Mouse (Mus musculus): ENCODE results near the gene Parl. TPM values are rescaled to one million over a fixed set of nuclear protein-coding genes. Genes with fewer than 3 reads are reported as not detected.

Gene Parl
- 103 and 105 TPM in 2 replicates for polyA plus RNA-seq (2014; fragmentation: Nextera tagmentation; extraction: Ambion mirVana)

- Histone ChIP-seq H3K27me3 (ENCODE audit: control insufficient read depth, insufficient read depth, low read length) (no peaks in the 10 kb centered on the region), H3K9ac (ENCODE audit: low read depth, low read length) (peak within 1 kb of the TSS; percentile 87), H3K27ac (ENCODE audit: low read depth, low read length) (0 out of 2 replicates have a peak within 1 kb of the TSS, but pooled peaks have one; percentile 30), H3K4me2 (replicated peaks; ENCODE audit: low read depth, low read length) (peak within 1 kb of the TSS; percentile 77), H3K9me3 (ENCODE audit: control insufficient read depth, low read length) (no peaks in the 10 kb centered on the region), H3K4me1 (replicated peaks; ENCODE audit: control insufficient read depth, insufficient read depth, low read length) (no peaks in the 10 kb centered on the region), H3K4me3 (ENCODE audit: low read depth, low read length) (peak within 1 kb of the TSS; percentile 67), H3K36me3 (ENCODE audit: control insufficient read depth, insufficient read depth, low read length) (no peaks in the 10 kb centered on the region)
- DNase-seq (ENCODE audit: low spot score) = peak; percentile 93
- peak; percentile 94 for ATAC-seq (ENCODE audit: low FRiP score)
- under 1% methylated on average over 52 of the region's 52 CpGs for WGBS
Measured at GRCm38 (mm10) chr16:20301770-20302649, at the start of gene Parl. TSS of gene Parl (minus strand) at chr16:20302387.

- DNase-seq (ENCODE audit: low spot score) = no peak
- ATAC-seq (ENCODE audit: low FRiP score) = no peak
- Histone ChIP-seq H3K4me1 (replicated peaks; ENCODE audit: control insufficient read depth, insufficient read depth, low read length) (no peaks in the 10 kb centered on the region), H3K9me3 (ENCODE audit: control insufficient read depth, low read length) (no peaks in the 10 kb centered on the region), H3K4me2 (replicated peaks; ENCODE audit: low read depth, low read length) (no peak overlapping the region), H3K9ac (ENCODE audit: low read depth, low read length) (no peak overlapping the region), H3K27me3 (ENCODE audit: control insufficient read depth, insufficient read depth, low read length) (no peaks in the 10 kb centered on the region), H3K36me3 (ENCODE audit: control insufficient read depth, insufficient read depth, low read length) (peaks cover 5% of the 10 kb centered on the region; the same call in 1 of the 2 replicates), H3K4me3 (ENCODE audit: low read depth, low read length) (no peak overlapping the region), H3K27ac (ENCODE audit: low read depth, low read length) (no peak overlapping the region)
- WGBS = 83% methylated on average over 1 of the region's 1 CpGs
Measured at GRCm38 (mm10) chr16:20345464-20345863, 43.3 kb upstream of the Parl start.

- Histone ChIP-seq H3K4me1 (replicated peaks; ENCODE audit: control insufficient read depth, insufficient read depth, low read length) (no peaks in the 10 kb centered on the region), H3K36me3 (ENCODE audit: control insufficient read depth, insufficient read depth, low read length) (peaks cover 2% of the 10 kb centered on the region; the same call in 1 of the 2 replicates), H3K4me3 (ENCODE audit: low read depth, low read length) (no peak overlapping the region), H3K9ac (ENCODE audit: low read depth, low read length) (no peak overlapping the region), H3K27me3 (ENCODE audit: control insufficient read depth, insufficient read depth, low read length) (no peaks in the 10 kb centered on the region), H3K27ac (ENCODE audit: low read depth, low read length) (no peak overlapping the region), H3K9me3 (ENCODE audit: control insufficient read depth, low read length) (no peaks in the 10 kb centered on the region), H3K4me2 (replicated peaks; ENCODE audit: low read depth, low read length) (no peak overlapping the region)
- DNase-seq (ENCODE audit: low spot score) = no peak
- no peak for ATAC-seq (ENCODE audit: low FRiP score)
- 95% methylated on average over 3 of the region's 3 CpGs for WGBS
Measured at GRCm38 (mm10) chr16:20338616-20339015, 36.4 kb upstream of the Parl start.

GRCm38 (mm10) chr16:20334918-20335317 is 32.7 kb upstream of the Parl start:
- Histone ChIP-seq H3K4me1 (replicated peaks; ENCODE audit: control insufficient read depth, insufficient read depth, low read length) (no peaks in the 10 kb centered on the region), H3K36me3 (ENCODE audit: control insufficient read depth, insufficient read depth, low read length) (peaks cover 7% of the 10 kb centered on the region; the same call in 1 of the 2 replicates), H3K9me3 (ENCODE audit: control insufficient read depth, low read length) (no peaks in the 10 kb centered on the region), H3K27me3 (ENCODE audit: control insufficient read depth, insufficient read depth, low read length) (no peaks in the 10 kb centered on the region), H3K4me2 (replicated peaks; ENCODE audit: low read depth, low read length) (no peak overlapping the region), H3K9ac (ENCODE audit: low read depth, low read length) (no peak overlapping the region), H3K4me3 (ENCODE audit: low read depth, low read length) (no peak overlapping the region), H3K27ac (ENCODE audit: low read depth, low read length) (no peak overlapping the region)
- ATAC-seq (ENCODE audit: low FRiP score) (no peak), DNase-seq (ENCODE audit: low spot score) (no peak)
- 97% methylated on average over 8 of the region's 8 CpGs for WGBS

- Histone ChIP-seq H3K4me1 (replicated peaks; ENCODE audit: control insufficient read depth, insufficient read depth, low read length) (no peaks in the 10 kb centered on the region), H3K9ac (ENCODE audit: low read depth, low read length) (no peak overlapping the region), H3K4me2 (replicated peaks; ENCODE audit: low read depth, low read length) (no peak overlapping the region), H3K36me3 (ENCODE audit: control insufficient read depth, insufficient read depth, low read length) (peaks cover 6% of the 10 kb centered on the region; the same call in 1 of the 2 replicates), H3K27ac (ENCODE audit: low read depth, low read length) (no peak overlapping the region), H3K9me3 (ENCODE audit: control insufficient read depth, low read length) (no peaks in the 10 kb centered on the region), H3K27me3 (ENCODE audit: control insufficient read depth, insufficient read depth, low read length) (no peaks in the 10 kb centered on the region), H3K4me3 (ENCODE audit: low read depth, low read length) (no peak overlapping the region)
- no peak for DNase-seq (ENCODE audit: low spot score)
- ATAC-seq (ENCODE audit: low FRiP score) = no peak
- WGBS = 91% methylated on average over 5 of the region's 5 CpGs
Measured at GRCm38 (mm10) chr16:20328306-20328705, 26.1 kb upstream of the Parl start.

- 78% methylated on average over 5 of the region's 5 CpGs for WGBS
- Histone ChIP-seq H3K4me3 (ENCODE audit: low read depth, low read length) (no peak within 1 kb of the TSS), H3K4me2 (replicated peaks; ENCODE audit: low read depth, low read length) (no peak within 1 kb of the TSS), H3K27me3 (ENCODE audit: control insufficient read depth, insufficient read depth, low read length) (no peaks in the 10 kb centered on the region), H3K9ac (ENCODE audit: low read depth, low read length) (no peak within 1 kb of the TSS), H3K36me3 (ENCODE audit: control insufficient read depth, insufficient read depth, low read length) (no peaks in the 10 kb centered on the region), H3K27ac (ENCODE audit: low read depth, low read length) (no peak within 1 kb of the TSS), H3K9me3 (ENCODE audit: control insufficient read depth, low read length) (no peaks in the 10 kb centered on the region), H3K4me1 (replicated peaks; ENCODE audit: control insufficient read depth, insufficient read depth, low read length) (no peaks in the 10 kb centered on the region)
- DNase-seq (ENCODE audit: low spot score) (no peak), ATAC-seq (ENCODE audit: low FRiP score) (no peak)
Measured at GRCm38 (mm10) chr16:20325286-20325685, 23.1 kb upstream of the Parl start, which contains the start of gene Cyp2ab1. TSS of gene Cyp2ab1 (minus strand) at chr16:20325404.

- no peaks in the 10 kb centered on the region for H3K27me3 ChIP-seq (ENCODE audit: control insufficient read depth, insufficient read depth, low read length)
Measured at GRCm38 (mm10) chr16:20323907-20324306, 21.7 kb upstream of the Parl start.

GRCm38 (mm10) chr16:20322274-20322673 is 20.1 kb upstream of the Parl start:
- H3K4me1 ChIP-seq (replicated peaks; ENCODE audit: control insufficient read depth, insufficient read depth, low read length) = no peaks in the 10 kb centered on the region
- no peak overlapping the region for H3K27ac ChIP-seq (ENCODE audit: low read depth, low read length)
- H3K9ac ChIP-seq (ENCODE audit: low read depth, low read length) = no peak overlapping the region
- H3K4me3 ChIP-seq (ENCODE audit: low read depth, low read length) = no peak overlapping the region
- ATAC-seq (ENCODE audit: low FRiP score) = no peak
- H3K27me3 ChIP-seq (ENCODE audit: control insufficient read depth, insufficient read depth, low read length) = no peaks in the 10 kb centered on the region
- no peak overlapping the region for H3K4me2 ChIP-seq (replicated peaks; ENCODE audit: low read depth, low read length)
- no peaks in the 10 kb centered on the region for H3K36me3 ChIP-seq (ENCODE audit: control insufficient read depth, insufficient read depth, low read length)
- no peaks in the 10 kb centered on the region for H3K9me3 ChIP-seq (ENCODE audit: control insufficient read depth, low read length)
- WGBS = 92% methylated on average over 4 of the region's 4 CpGs
- DNase-seq (ENCODE audit: low spot score) = no peak

More at GRCm38 (mm10) chr16:20323907-20324306, 21.7 kb upstream of the Parl start:
- ATAC-seq (ENCODE audit: low FRiP score) (no peak), DNase-seq (ENCODE audit: low spot score) (no peak)
- Histone ChIP-seq H3K4me1 (replicated peaks; ENCODE audit: control insufficient read depth, insufficient read depth, low read length) (no peaks in the 10 kb centered on the region), H3K36me3 (ENCODE audit: control insufficient read depth, insufficient read depth, low read length) (no peaks in the 10 kb centered on the region), H3K4me3 (ENCODE audit: low read depth, low read length) (no peak overlapping the region), H3K4me2 (replicated peaks; ENCODE audit: low read depth, low read length) (no peak overlapping the region), H3K9me3 (ENCODE audit: control insufficient read depth, low read length) (no peaks in the 10 kb centered on the region), H3K9ac (ENCODE audit: low read depth, low read length) (no peak overlapping the region), H3K27ac (ENCODE audit: low read depth, low read length) (no peak overlapping the region)
- WGBS = 79% methylated on average over 5 of the region's 5 CpGs

- 84% methylated on average over 6 of the region's 6 CpGs for WGBS
- Histone ChIP-seq H3K4me1 (replicated peaks; ENCODE audit: control insufficient read depth, insufficient read depth, low read length) (no peaks in the 10 kb centered on the region), H3K9me3 (ENCODE audit: control insufficient read depth, low read length) (no peaks in the 10 kb centered on the region), H3K36me3 (ENCODE audit: control insufficient read depth, insufficient read depth, low read length) (no peaks in the 10 kb centered on the region), H3K27ac (ENCODE audit: low read depth, low read length) (no peak overlapping the region), H3K9ac (ENCODE audit: low read depth, low read length) (no peak overlapping the region), H3K27me3 (ENCODE audit: control insufficient read depth, insufficient read depth, low read length) (no peaks in the 10 kb centered on the region), H3K4me3 (ENCODE audit: low read depth, low read length) (no peak overlapping the region), H3K4me2 (replicated peaks; ENCODE audit: low read depth, low read length) (no peak overlapping the region)
- DNase-seq (ENCODE audit: low spot score) = no peak
- no peak for ATAC-seq (ENCODE audit: low FRiP score)
Measured at GRCm38 (mm10) chr16:20316770-20317169, 14.6 kb upstream of the Parl start.
